Mouse (Mus musculus) spleen, postnatal 0 days (tissue): ENCODE measurements around the gene Gm10718. TPM values are rescaled to one million over a fixed set of nuclear protein-coding genes. Genes with fewer than 3 reads are reported as not detected.

Experiments used
- polyA plus RNA-seq: library from polyadenylated mRNA; unstranded; fragments of >200 nt; fragmentation: Nextera tagmentation; extraction: Ambion mirVana; gene quantifications from 2 replicates; pipeline ENCODE4 v1.2.1, GENCODE M21; 2015

The Gm10718 gene
- 1.5 TPM in 1 of 2 replicates, not detected in the other for polyA plus RNA-seq

DNA sequence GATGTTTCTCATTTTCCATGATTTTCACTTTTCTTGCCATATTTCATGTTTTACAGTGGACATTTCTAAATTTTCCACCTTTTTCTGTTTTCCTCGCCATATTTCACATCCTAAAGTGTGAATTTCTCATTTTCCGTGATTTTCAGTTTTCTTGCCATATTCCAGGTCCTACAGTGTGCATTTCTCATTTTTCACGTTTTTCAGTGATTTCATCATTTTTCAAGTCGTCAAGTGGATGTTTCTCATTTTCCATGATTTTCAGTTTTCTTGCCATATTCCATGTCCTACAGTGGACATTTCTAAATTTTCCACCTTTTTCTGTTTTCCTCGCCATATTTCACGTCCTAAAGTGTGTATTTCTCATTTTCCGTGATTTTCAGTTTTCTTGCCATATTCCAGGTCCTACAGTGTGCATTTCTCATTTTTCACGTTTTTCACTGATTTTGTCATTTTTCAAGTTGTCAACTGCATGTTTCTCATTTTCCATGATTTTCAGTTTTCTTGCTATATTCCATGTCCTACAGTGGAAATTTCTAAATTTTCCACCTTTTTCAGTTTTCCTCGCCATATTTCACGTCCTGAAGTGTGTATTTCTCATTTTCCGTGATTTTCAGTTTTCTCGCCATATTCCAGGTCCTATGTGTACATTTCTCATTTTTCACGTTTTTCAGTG lies at the start of gene Gm10718:
Gene Gm10718 (plus strand): TSS at position 236 of the 673 bp plus-strand sequence.

DNA sequence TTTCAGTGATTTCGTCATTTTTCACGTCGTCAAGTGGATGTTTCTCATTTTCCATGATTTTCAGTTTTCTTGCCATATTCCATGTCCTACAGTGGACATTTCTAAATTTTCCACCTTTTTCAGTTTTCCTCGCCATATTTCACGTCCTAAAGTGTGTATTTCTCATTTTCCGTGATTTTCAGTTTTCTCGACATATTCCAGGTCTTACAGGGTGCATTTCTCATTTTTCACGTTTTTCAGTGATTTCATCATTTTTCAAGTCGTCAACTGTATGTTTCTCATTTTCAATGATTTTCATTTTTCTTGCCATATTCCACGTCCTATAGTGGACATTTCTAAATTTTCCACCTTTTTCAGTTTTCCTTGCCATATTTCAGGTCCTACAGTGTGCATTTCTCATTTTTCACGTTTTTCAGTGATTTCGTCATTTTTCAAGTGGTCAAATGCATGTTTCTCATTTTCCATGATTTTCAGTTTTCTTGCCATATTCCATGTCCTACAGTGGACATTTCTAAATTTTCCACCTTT lies 22.8 kb upstream of the Gm10718 start, which contains the start of gene Gm10722:
Gene Gm10722 (plus strand): TSS at position 478 of the 528 bp plus-strand sequence.

DNA sequence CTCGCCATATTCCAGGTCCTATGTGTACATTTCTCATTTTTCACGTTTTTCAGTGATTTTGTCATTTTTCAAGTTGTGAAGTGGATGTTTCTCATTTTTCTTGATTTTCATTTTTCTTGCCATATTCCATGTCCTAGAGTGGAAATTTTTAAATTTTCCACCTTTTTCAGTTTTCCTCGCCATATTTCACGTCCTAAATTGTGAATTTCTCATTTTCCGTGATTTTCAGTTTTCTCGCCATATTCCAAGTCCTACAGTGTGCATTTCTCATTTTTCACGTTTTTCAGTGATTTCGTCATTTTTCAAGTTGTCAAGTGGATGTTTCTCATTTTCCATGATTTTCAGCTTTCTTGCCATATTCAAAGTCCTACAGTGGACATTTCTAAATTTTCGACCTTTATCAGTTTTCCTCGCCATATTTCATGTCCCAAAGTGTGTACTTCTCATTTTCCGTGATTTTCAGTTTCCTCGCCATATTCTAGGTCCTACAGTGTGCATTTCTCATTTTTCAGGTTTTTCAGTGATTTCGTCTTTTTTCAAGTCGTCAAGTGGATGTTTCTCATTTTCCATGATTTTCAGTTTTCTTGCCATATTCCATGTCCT lies 20.5 kb upstream of the Gm10718 start, which contains the start of gene Gm11168:
Gene Gm11168 (plus strand): TSS at position 553 of the 603 bp plus-strand sequence.

DNA sequence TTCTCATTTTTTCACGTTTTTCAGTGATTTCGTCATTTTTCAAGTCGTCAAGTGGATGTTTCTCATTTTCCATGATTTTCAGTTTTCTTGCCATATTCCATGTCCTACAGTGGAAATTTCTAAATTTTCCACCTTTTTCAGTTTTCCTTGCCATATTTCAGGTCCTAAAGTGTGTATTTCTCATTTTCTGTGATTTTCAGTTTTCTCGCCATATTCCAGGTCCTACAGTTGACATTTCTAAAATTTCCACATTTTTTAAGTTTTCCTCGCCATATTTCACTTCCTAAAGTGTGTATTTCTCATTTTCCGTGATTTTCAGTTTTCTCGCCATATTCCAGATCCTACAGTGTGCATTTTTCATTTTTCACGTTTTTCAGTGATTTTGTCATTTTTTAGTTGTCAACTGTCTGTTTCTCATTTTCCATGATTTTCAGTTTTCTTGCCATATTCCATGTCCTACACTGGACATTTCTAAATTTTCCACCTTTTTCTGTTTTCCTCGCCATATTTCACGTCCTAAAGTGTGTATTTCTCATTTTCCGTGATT lies 10.5 kb upstream of the Gm10718 start, which contains the start of gene Gm10721:
Gene Gm10721 (plus strand): TSS at position 408 of the 547 bp plus-strand sequence.

GRCm38 (mm10) chr9:3015354-3015753 lies 8.0 kb upstream of the Gm10718 start, which contains the start of gene Gm10720:
Gene Gm10720, plus strand, starts transcription at chr9:3015654.

DNA sequence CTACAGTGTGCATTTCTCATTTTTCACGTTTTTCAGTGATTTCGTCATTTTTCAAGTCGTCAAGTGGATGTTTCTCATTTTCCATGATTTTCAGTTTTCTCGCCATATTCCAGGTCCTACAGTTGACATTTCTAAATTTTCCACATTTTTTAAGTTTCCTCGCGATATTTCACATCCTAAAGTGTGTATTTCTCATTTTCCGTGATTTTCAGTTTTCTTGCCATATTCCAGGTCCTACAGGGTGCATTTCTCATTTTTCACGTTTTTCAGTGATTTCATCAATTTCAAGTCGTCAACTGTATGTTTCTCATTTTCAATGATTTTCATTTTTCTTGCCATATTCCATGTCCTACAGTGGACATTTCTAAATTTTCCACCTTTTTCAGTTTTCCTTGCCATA lies 6.2 kb upstream of the Gm10718 start, which contains the start of gene Gm10719:
Gene Gm10719 (plus strand): TSS at position 301 of the 400 bp plus-strand sequence.

GRCm38 (mm10) chr9:3024912-3025467 lies 1.6 kb downstream of the Gm10718 start, which contains the start of gene Gm10717:
Gene Gm10717, plus strand, starts transcription at chr9:3025417.

GRCm38 (mm10) chr9:3034299-3034698 lies 11.0 kb downstream of the Gm10718 start, which contains the start of gene Gm17535:
Gene Gm17535, plus strand, starts transcription at chr9:3034599.

DNA sequence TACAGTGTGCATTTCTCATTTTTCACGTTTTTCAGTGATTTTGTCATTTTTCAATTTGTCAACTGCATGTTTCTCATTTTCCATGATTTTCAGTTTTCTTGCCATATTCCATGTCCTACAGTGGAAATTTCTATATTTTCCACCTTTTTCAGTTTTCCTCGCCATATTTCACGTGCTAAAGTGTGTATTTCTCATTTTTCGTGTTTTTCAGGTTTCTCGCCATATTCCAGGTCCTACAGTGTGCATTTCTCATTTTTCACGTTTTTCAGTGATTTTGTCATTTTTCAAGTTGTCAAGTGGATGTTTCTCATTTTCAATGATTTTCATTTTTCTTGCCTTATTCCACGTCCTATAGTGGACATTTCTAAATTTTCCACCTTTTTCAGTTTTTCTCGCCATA lies 13.2 kb downstream of the Gm10718 start, which contains the start of gene Gm10715:
Gene Gm10715 (plus strand): TSS at position 301 of the 400 bp plus-strand sequence.

Other genes with a start within 250 kb of the Gm10718 start
- not detected in 2 replicates for gene Gm10722, start 22.6 kb upstream of the Gm10718 start, polyA plus RNA-seq
- not detected in 2 replicates for gene Gm11168, start 20.2 kb upstream of the Gm10718 start, polyA plus RNA-seq
- gene Gm10721, start 10.4 kb upstream of the Gm10718 start, polyA plus RNA-seq = 0.36 TPM in 1 of 2 replicates, not detected in the other
- gene Gm10720, start 7.9 kb upstream of the Gm10718 start, polyA plus RNA-seq = 0.28 TPM in 1 of 2 replicates, not detected in the other
- gene Gm10719, start 6.1 kb upstream of the Gm10718 start, polyA plus RNA-seq = 1.1 and 1.2 TPM in 2 replicates
- 0.85 and 1.2 TPM in 2 replicates for gene Gm10717, start 1.9 kb downstream of the Gm10718 start, polyA plus RNA-seq
- not detected in 2 replicates for gene Gm17535, start 11.1 kb downstream of the Gm10718 start, polyA plus RNA-seq
- gene Gm10715, start 13.3 kb downstream of the Gm10718 start, polyA plus RNA-seq = not detected in 2 replicates